8 mouse cellular contexts compared by ENCODE assay signal in the genomic region with DNA sequence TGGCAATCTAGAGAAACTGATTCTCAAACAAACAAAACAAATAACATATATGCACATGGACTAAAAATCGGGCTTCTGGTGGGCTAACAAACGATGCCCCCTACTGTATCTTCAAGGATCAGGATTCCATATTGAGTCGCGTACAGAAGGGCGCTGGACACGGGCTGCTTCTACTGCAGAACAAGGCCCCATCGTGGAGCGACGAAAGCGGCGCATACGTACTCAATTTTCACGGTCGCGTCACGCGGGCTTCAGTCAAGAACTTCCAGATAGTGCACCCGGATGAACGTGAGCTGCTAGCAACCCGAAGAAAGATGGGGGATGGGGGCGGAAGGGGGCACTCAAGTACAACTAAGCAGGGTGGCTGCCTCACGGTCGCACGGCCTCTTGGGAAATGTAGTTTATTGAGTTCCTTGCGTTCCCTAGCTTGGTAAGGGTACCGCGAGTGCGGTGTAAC. TPM values are rescaled to one million over a fixed set of nuclear protein-coding genes. Genes with fewer than 3 reads are reported as not detected.
A peak's percentile ranks its signal among the peaks of the same experiment; 100 is the strongest.
DNase-seq lines count a peak whose midpoint lies in the region; ATAC-seq and TF ChIP-seq lines count a peak whose summit lies in the region.

No protein-coding gene starts in this region.

- peaks cover 27% of the 10 kb centered on the region for H3K79me2 ChIP-seq in MEL (ENCODE audit: control insufficient read depth, insufficient read depth, low read length, poor library complexity)

- under 1% methylated on average over 28 of the region's 28 CpGs for WGBS in hindbrain, embryonic 13.5 days

- ATAC-seq in hindbrain, embryonic 13.5 days (ENCODE audit: low FRiP score): peak; percentile 76

- TF ChIP-seq RAD21 in MEL (IDR thresholded peaks at IDR 0.05; ENCODE audit: low read depth, low read length): no peak

- peak overlapping the region; percentile 86 for H3K9ac ChIP-seq in MEL (ENCODE audit: control insufficient read depth, low read depth, low read length, poor library complexity, severe bottlenecking)
- peak overlapping the region; percentile 68 for H3K9ac ChIP-seq in hindbrain, embryonic 13.5 days

- no peaks in the 10 kb centered on the region for H3K27me3 ChIP-seq in MEL (ENCODE audit: control insufficient read depth in 1 of 2, insufficient read depth in 2 of 2, low read length in 2 of 2)
- no peaks in the 10 kb centered on the region for H3K27me3 ChIP-seq in hindbrain, embryonic 13.5 days

- peak overlapping the region; percentile 52 for H3K4me2 ChIP-seq in hindbrain, embryonic 13.5 days

- H3K36me3 ChIP-seq in MEL (ENCODE audit: control insufficient read depth in 1 of 2, insufficient read depth in 2 of 2, low read length in 2 of 2): peaks cover 0 to 26% of the 10 kb centered on the region in 2 experiments; a peak in 2 of 4 replicates
- no peaks in the 10 kb centered on the region; the same call in 1 of the 2 replicates for H3K36me3 ChIP-seq in hindbrain, embryonic 13.5 days

- peaks cover 4 to 12% of the 10 kb centered on the region in 2 experiments; a peak in 3 of 4 replicates for H3K4me1 ChIP-seq in MEL (ENCODE audit: control insufficient read depth in 1 of 2, insufficient read depth in 2 of 2, low read length in 2 of 2)
- peaks cover 35% of the 10 kb centered on the region for H3K4me1 ChIP-seq in hindbrain, embryonic 13.5 days (replicated peaks)

- H3K9me3 ChIP-seq in MEL (replicated peaks; ENCODE audit: insufficient read depth, low read length): no peaks in the 10 kb centered on the region
- no peaks in the 10 kb centered on the region for H3K9me3 ChIP-seq in hindbrain, embryonic 13.5 days

- peak in 1 of 3 experiments; percentile 13; a peak in 3 of 6 replicates for TF ChIP-seq CTCF in MEL (IDR thresholded peaks at IDR 0.05 in 2 of 3, conservative IDR thresholded peaks at IDR 0.05 in 1 of 3; ENCODE audit: control insufficient read depth in 1 of 3, insufficient read depth in 1 of 3, low read depth in 2 of 3, low read length in 3 of 3, poor library complexity in 1 of 3, severe bottlenecking in 1 of 3)

- TF ChIP-seq EP300 in MEL (IDR thresholded peaks at IDR 0.05; ENCODE audit: low read depth in 1 of 2, low read length in 2 of 2): peak in 1 of 2 experiments; percentile 22; a peak in 1 of 4 replicates

- H3K27ac ChIP-seq in MEL (ENCODE audit: control insufficient read depth, low read depth, low read length): peak overlapping the region; percentile 88
- peak overlapping the region; percentile 86 for H3K27ac ChIP-seq in hindbrain, embryonic 13.5 days

- peak; percentile 96 for DNase-seq in MEL (ENCODE audit: low read depth, low spot score)
- DNase-seq in cerebellum, adult 8-10 months: peak; percentile 82
- peak; percentile 88 to 90 for DNase-seq in frontal cortex, postnatal 14 days (ENCODE audit: low spot score in 2 of 2)
- DNase-seq in layer of hippocampus, postnatal 25 days (ENCODE audit: extremely low spot score in 1 of 2, low spot score in 1 of 2): peak; percentile 73 to 78
- peak; percentile 87 for DNase-seq in lung, postnatal 14 days
- peak; percentile 78 for DNase-seq in ovary, postnatal 36 days (ENCODE audit: low spot score)
- DNase-seq in thymus, postnatal 14 days: peak; percentile 96

- H3K4me3 ChIP-seq in MEL (ENCODE audit: control insufficient read depth in 1 of 2, insufficient read depth in 1 of 2, low read depth in 2 of 2, low read length in 2 of 2): peak overlapping the region; percentile 73 to 79
- peak overlapping the region; percentile 45 for H3K4me3 ChIP-seq in hindbrain, embryonic 13.5 days

- TF ChIP-seq POLR2A in MEL (IDR thresholded peaks at IDR 0.05; ENCODE audit: control insufficient read depth in 1 of 2, insufficient read depth in 1 of 2, low read depth in 1 of 2, low read length in 2 of 2, poor library complexity in 1 of 2): peak in 1 of 2 experiments; percentile 72; a peak in 2 of 4 replicates

TF ChIP-seq in MEL, 35 proteins besides CTCF, POLR2A, EP300 and RAD21:
- peak; percentile 36; the same call in 1 of the 2 replicates for TF ChIP-seq NRF1 (IDR thresholded peaks at IDR 0.05; ENCODE audit: insufficient read depth, low read depth, low read length, poor library complexity, severe bottlenecking)
- TF ChIP-seq CHD2 (IDR thresholded peaks at IDR 0.05; ENCODE audit: low read length): peak; percentile 81
- TF ChIP-seq TCF12 (IDR thresholded peaks at IDR 0.05; ENCODE audit: low read depth, low read length): peak; percentile 25; the same call in 1 of the 2 replicates
- TF ChIP-seq ZMIZ1 (IDR thresholded peaks at IDR 0.05; ENCODE audit: low read depth, low read length): no peak
- TF ChIP-seq ETS1 (IDR thresholded peaks at IDR 0.05; ENCODE audit: low read depth, low read length): peak; percentile 67; the same call in 1 of the 2 replicates
- 0 out of 2 replicates have a peak, but pooled peaks have one; percentile 8 for TF ChIP-seq SMC3 (IDR thresholded peaks at IDR 0.05; ENCODE audit: low read depth, low read length)
- TF ChIP-seq SIN3A (IDR thresholded peaks at IDR 0.05; ENCODE audit: low read length): peak; percentile 83
- TF ChIP-seq KAT2A (conservative IDR thresholded peaks at IDR 0.05; ENCODE audit: low read depth, low read length): peak; percentile 89
- no peak for TF ChIP-seq ZC3H11A (IDR thresholded peaks at IDR 0.05; ENCODE audit: low read depth, low read length)
- TF ChIP-seq JUND (IDR thresholded peaks at IDR 0.05; ENCODE audit: low read depth, low read length): no peak
- peak; percentile 39; the same call in 1 of the 2 replicates for TF ChIP-seq MXI1 (IDR thresholded peaks at IDR 0.05; ENCODE audit: low read depth, low read length)
- no peak for TF ChIP-seq E2F4 (IDR thresholded peaks at IDR 0.05; ENCODE audit: borderline replicate concordance, low read depth, low read length)
- peak; percentile 98 for TF ChIP-seq HCFC1 (IDR thresholded peaks at IDR 0.05; ENCODE audit: low read depth, low read length)
- TF ChIP-seq ZNF384 (IDR thresholded peaks at IDR 0.05; ENCODE audit: low read depth, low read length): no peak
- TF ChIP-seq RCOR1 (IDR thresholded peaks at IDR 0.05; ENCODE audit: low read depth, low read length): no peak
- peak; percentile 90 for TF ChIP-seq BHLHE40 (IDR thresholded peaks at IDR 0.05; ENCODE audit: borderline replicate concordance, low read depth, low read length)
- TF ChIP-seq NELFE (IDR thresholded peaks at IDR 0.05; ENCODE audit: low read depth, low read length): peak; percentile 51; the same call in 1 of the 2 replicates
- TF ChIP-seq TBP (IDR thresholded peaks at IDR 0.05; ENCODE audit: low read depth, low read length): peak; percentile 63; the same call in 1 of the 2 replicates
- peak; percentile 81; the same call in 1 of the 2 replicates for TF ChIP-seq MAZ (IDR thresholded peaks at IDR 0.05; ENCODE audit: low read depth, low read length)
- TF ChIP-seq TAL1 (IDR thresholded peaks at IDR 0.05; ENCODE audit: low read length): no peak
- no peak for TF ChIP-seq GABPA (IDR thresholded peaks at IDR 0.05; ENCODE audit: low read depth, low read length)
- peak; percentile 78 for TF ChIP-seq ELF1 (IDR thresholded peaks at IDR 0.05; ENCODE audit: low read depth, low read length)

RNA-seq across cellular contexts. Expression of a gene that starts 4.3 kb away (rescaled TPM):
- 27.0 and 27.2 TPM in 2 replicates for total RNA-seq in MEL (2012; rRNA removed)
- polyA plus RNA-seq in MEL (2012; ENCODE audit: insufficient read depth in 1 of 2, insufficient read length in 2 of 2, low read depth in 1 of 2, low replicate concordance in 2 of 2, missing spikeins in 1 of 2): 10 to 100 TPM in 1 of 2 experiments, not detected in 1; 78.0 TPM
- 13.9 and 14.3 TPM in 2 replicates for polyA plus RNA-seq in hindbrain, embryonic 13.5 days (2015; fragmentation: Nextera tagmentation; extraction: Ambion mirVana)
- 10 to 100 TPM; 19.6 to 21.6 TPM for total RNA-seq in layer of hippocampus, postnatal 25 days (2021)

RNA-seq across cellular contexts. Expression of a gene that starts 4.4 kb away (rescaled TPM):
- 0.12 and 0.36 TPM in 2 replicates for total RNA-seq in MEL (2012; rRNA removed)
- polyA plus RNA-seq in MEL (2012; ENCODE audit: insufficient read depth in 1 of 2, insufficient read length in 2 of 2, low read depth in 1 of 2, low replicate concordance in 2 of 2, missing spikeins in 1 of 2): under 1 TPM in 1 of 2 experiments, not detected in 1; 0.65 TPM
- 2.4 and 4.3 TPM in 2 replicates for polyA plus RNA-seq in hindbrain, embryonic 13.5 days (2015; fragmentation: Nextera tagmentation; extraction: Ambion mirVana)
- under 1 TPM; 0.47 TPM for total RNA-seq in layer of hippocampus, postnatal 25 days (2021)

RNA-seq across cellular contexts. Expression of a gene that starts 11.6 kb away (rescaled TPM):
- 196 and 224 TPM in 2 replicates for total RNA-seq in MEL (2012; rRNA removed)
- 100 to 1,000 TPM in 1 of 2 experiments, 10 to 100 TPM in 1; 92.3 to 343 TPM for polyA plus RNA-seq in MEL (2012; ENCODE audit: insufficient read depth in 1 of 2, insufficient read length in 2 of 2, low read depth in 1 of 2, low replicate concordance in 2 of 2, missing spikeins in 1 of 2)
- polyA plus RNA-seq in hindbrain, embryonic 13.5 days (2015; fragmentation: Nextera tagmentation; extraction: Ambion mirVana): 120 and 121 TPM in 2 replicates
- total RNA-seq in layer of hippocampus, postnatal 25 days (2021): 100 to 1,000 TPM; 102 to 105 TPM

RNA-seq across cellular contexts. Expression of a gene that starts 32.9 kb away (rescaled TPM):
- 1.8 and 2.0 TPM in 2 replicates for total RNA-seq in MEL (2012; rRNA removed)
- polyA plus RNA-seq in MEL (2012; ENCODE audit: insufficient read depth in 1 of 2, insufficient read length in 2 of 2, low read depth in 1 of 2, low replicate concordance in 2 of 2, missing spikeins in 1 of 2): 1 to 10 TPM in 1 of 2 experiments, not detected in 1; 9.3 TPM
- polyA plus RNA-seq in hindbrain, embryonic 13.5 days (2015; fragmentation: Nextera tagmentation; extraction: Ambion mirVana): 0.25 and 0.45 TPM in 2 replicates
- total RNA-seq in layer of hippocampus, postnatal 25 days (2021): under 1 TPM in 1 of 2 experiments, not detected in 1; 0.54 TPM

RNA-seq across cellular contexts. Expression of a gene that starts 33.2 kb away (rescaled TPM):
- 0.08 and 0.10 TPM in 2 replicates for total RNA-seq in MEL (2012; rRNA removed)
- polyA plus RNA-seq in MEL (2012; ENCODE audit: insufficient read depth in 1 of 2, insufficient read length in 2 of 2, low read depth in 1 of 2, low replicate concordance in 2 of 2, missing spikeins in 1 of 2): 1 to 10 TPM in 1 of 2 experiments, not detected in 1; 1.6 TPM
- polyA plus RNA-seq in hindbrain, embryonic 13.5 days (2015; fragmentation: Nextera tagmentation; extraction: Ambion mirVana): 3.4 and 4.2 TPM in 2 replicates
- total RNA-seq in layer of hippocampus, postnatal 25 days (2021): 1 to 10 TPM; 3.1 to 5.7 TPM

Comparison
In these comparisons a context has a peak if more than half of its experiments do, and no peak if none do; other contexts are left out.
1. Peak in every context shown above with its lines: DNase-seq, ATAC-seq, H3K4me3 ChIP-seq and H3K27ac ChIP-seq.